In the genomic region with DNA sequence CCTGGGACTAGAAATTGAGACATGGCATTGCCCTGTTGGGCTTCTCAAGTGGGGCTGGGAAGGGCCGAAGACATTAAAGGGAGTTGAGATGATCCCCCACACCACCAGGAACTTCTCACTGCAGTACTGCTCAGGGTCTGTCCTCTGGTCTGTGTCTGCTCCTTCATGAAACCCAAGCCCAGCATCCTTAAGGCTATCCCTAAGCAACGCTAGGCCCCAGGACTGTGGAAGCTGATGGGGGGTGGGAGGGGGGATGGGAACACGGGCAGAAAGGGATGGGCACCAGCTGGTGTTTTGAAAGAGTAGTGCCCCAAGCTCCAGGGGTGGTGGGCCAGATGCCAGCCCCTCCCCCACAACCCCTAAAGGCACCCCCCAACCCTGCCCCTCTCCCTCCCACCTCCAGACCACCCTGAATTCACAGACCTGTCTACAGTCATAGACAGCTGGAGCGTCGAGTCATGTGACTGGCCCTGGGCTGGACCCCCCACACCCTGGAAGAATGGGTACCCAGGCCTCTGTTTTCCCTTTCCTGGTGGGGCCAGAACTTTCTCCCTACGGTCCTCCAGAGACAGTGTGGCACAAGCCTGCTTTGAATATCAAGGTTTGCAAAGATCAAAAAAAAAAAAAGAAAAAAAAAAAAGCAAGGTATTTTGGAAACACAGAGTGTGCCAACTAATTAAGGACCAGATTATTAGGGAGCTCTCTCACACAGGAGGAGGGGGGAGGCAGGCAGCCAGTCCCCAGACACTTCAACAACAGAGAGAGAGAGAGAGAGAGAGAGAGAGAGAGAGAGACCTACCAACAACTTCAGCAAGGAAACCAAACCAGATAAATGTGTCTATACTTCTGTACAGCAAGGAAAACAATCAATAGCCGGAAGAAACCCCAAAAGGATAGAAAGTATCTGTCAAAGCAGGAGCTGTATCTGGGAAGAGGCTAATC, we compare ENCODE assay signal across 13 mouse cellular contexts.
A peak's percentile ranks its signal among the peaks of the same experiment; 100 is the strongest.
DNase-seq lines count a peak whose midpoint lies in the region; ATAC-seq and TF ChIP-seq lines count a peak whose summit lies in the region.
"Had no signal": no experiment of that assay in that cellular context is flagged by ENCODE, and none has a peak within 500 bp of the region (broad histone marks: within the 10 kb centered on the region; RNA-seq: fewer than 3 reads in every experiment).

No protein-coding gene starts in this region.

- no peak overlapping the region for H3K4me2 ChIP-seq in neural tube, embryonic 12.5 days (replicated peaks)
- H3K4me2 ChIP-seq in forebrain, embryonic 12.5 days, result no peak overlapping the region
- no peak overlapping the region for H3K4me2 ChIP-seq in hindbrain, embryonic 15.5 days
- H3K4me2 ChIP-seq in midbrain, postnatal 0 days (ENCODE audit: low read depth, low read length, poor library complexity, severe bottlenecking), result no peak overlapping the region
- H3K4me2 ChIP-seq: embryonic facial prominence, embryonic 13.5 days had no signal

- H3K36me3 ChIP-seq in neural tube, embryonic 12.5 days, result no peaks in the 10 kb centered on the region
- H3K36me3 ChIP-seq in forebrain, embryonic 12.5 days (replicated peaks), result no peaks in the 10 kb centered on the region
- H3K36me3 ChIP-seq in hindbrain, embryonic 15.5 days, result no peaks in the 10 kb centered on the region
- no peaks in the 10 kb centered on the region for H3K36me3 ChIP-seq in midbrain, postnatal 0 days (ENCODE audit: insufficient read depth, low read length)
- H3K36me3 ChIP-seq: embryonic facial prominence, embryonic 13.5 days had no signal

- WGBS in neural tube, embryonic 12.5 days, result 57% methylated on average over 7 of the region's 7 CpGs
- WGBS in forebrain, embryonic 12.5 days, result 44% methylated on average over 7 of the region's 7 CpGs
- WGBS in hindbrain, embryonic 15.5 days, result 44% methylated on average over 7 of the region's 7 CpGs
- 48% methylated on average over 7 of the region's 7 CpGs for WGBS in midbrain, postnatal 0 days

- no peak overlapping the region for H3K27ac ChIP-seq in neural tube, embryonic 12.5 days
- peak overlapping the region; percentile 65; the same call in 1 of the 2 replicates for H3K27ac ChIP-seq in forebrain, embryonic 12.5 days
- no peak overlapping the region for H3K27ac ChIP-seq in hindbrain, embryonic 15.5 days (replicated peaks)
- H3K27ac ChIP-seq in midbrain, postnatal 0 days (ENCODE audit: low read depth, low read length), result no peak overlapping the region; the same call in 1 of the 2 replicates
- H3K27ac ChIP-seq: embryonic facial prominence, embryonic 13.5 days had no signal

- H3K27me3 ChIP-seq in neural tube, embryonic 12.5 days (replicated peaks), result no peaks in the 10 kb centered on the region
- no peaks in the 10 kb centered on the region for H3K27me3 ChIP-seq in forebrain, embryonic 12.5 days
- H3K27me3 ChIP-seq in hindbrain, embryonic 15.5 days, result no peaks in the 10 kb centered on the region
- no peaks in the 10 kb centered on the region for H3K27me3 ChIP-seq in midbrain, postnatal 0 days (ENCODE audit: insufficient read depth, low read length)
- H3K27me3 ChIP-seq: CH12.LX; embryonic facial prominence, embryonic 13.5 days had no signal

- no peak for DNase-seq in neural tube, embryonic 10.5 days (ENCODE audit: extremely low spot score, low spot score)
- peak; percentile 37 for DNase-seq in midbrain, postnatal 0 days (ENCODE audit: low spot score)
- DNase-seq in kidney, postnatal 10 days, result no peak
- DNase-seq: cerebellum, adult 9-11 months; heart, adult 18-20 months; kidney, adult 18-20 months; lung, postnatal 36 days had no signal

- peak; percentile 74 for ATAC-seq in neural tube, embryonic 12.5 days (ENCODE audit: low FRiP score, low read depth)
- peak; percentile 87; the same call in 1 of the 2 replicates for ATAC-seq in forebrain, embryonic 12.5 days (ENCODE audit: low FRiP score)
- ATAC-seq in hindbrain, embryonic 15.5 days (ENCODE audit: low FRiP score, low read depth), result 0 out of 2 replicates have a peak, but pooled peaks have one; percentile 30
- ATAC-seq in midbrain, postnatal 0 days (ENCODE audit: low FRiP score), result no peak; the same call in 1 of the 2 replicates
- no peak for ATAC-seq in inflammation-experienced regulatory T-cells, adult 6 months

- H3K4me3 ChIP-seq in neural tube, embryonic 12.5 days, result no peak overlapping the region
- H3K4me3 ChIP-seq in forebrain, embryonic 12.5 days (replicated peaks), result no peak overlapping the region
- no peak overlapping the region for H3K4me3 ChIP-seq in hindbrain, embryonic 15.5 days
- H3K4me3 ChIP-seq in midbrain, postnatal 0 days (ENCODE audit: low read depth, low read length), result no peak overlapping the region
- H3K4me3 ChIP-seq: embryonic facial prominence, embryonic 13.5 days had no signal

- H3K9ac ChIP-seq in neural tube, embryonic 12.5 days, result no peak overlapping the region
- no peak overlapping the region for H3K9ac ChIP-seq in forebrain, embryonic 12.5 days
- H3K9ac ChIP-seq in hindbrain, embryonic 15.5 days, result no peak overlapping the region
- no peak overlapping the region for H3K9ac ChIP-seq in midbrain, postnatal 0 days (replicated peaks; ENCODE audit: low read length, poor library complexity, severe bottlenecking)
- H3K9ac ChIP-seq: embryonic facial prominence, embryonic 13.5 days had no signal

- no peak for TF ChIP-seq CTCF in midbrain, postnatal 0 days (IDR thresholded peaks at IDR 0.05)

- peaks cover 18% of the 10 kb centered on the region for H3K4me1 ChIP-seq in neural tube, embryonic 12.5 days
- H3K4me1 ChIP-seq in forebrain, embryonic 12.5 days, result peaks cover 27% of the 10 kb centered on the region
- H3K4me1 ChIP-seq in hindbrain, embryonic 15.5 days (replicated peaks), result peaks cover 21% of the 10 kb centered on the region; the same call in 1 of the 2 replicates
- H3K4me1 ChIP-seq in midbrain, postnatal 0 days (ENCODE audit: insufficient read depth, low read length), result 0 out of 2 replicates have a peak, but pooled peaks cover 3% of the 10 kb centered on the region

- H3K9me3 ChIP-seq in neural tube, embryonic 12.5 days, result no peaks in the 10 kb centered on the region
- no peaks in the 10 kb centered on the region for H3K9me3 ChIP-seq in forebrain, embryonic 12.5 days
- H3K9me3 ChIP-seq in hindbrain, embryonic 15.5 days, result no peaks in the 10 kb centered on the region
- H3K9me3 ChIP-seq in midbrain, postnatal 0 days (ENCODE audit: low read length), result no peaks in the 10 kb centered on the region
- H3K9me3 ChIP-seq: embryonic facial prominence, embryonic 13.5 days had no signal

Comparison
In these comparisons a context has a peak if more than half of its experiments do, and no peak if none do; other contexts are left out.
1. ATAC-seq: peak in neural tube, embryonic 12.5 days (single experiment), forebrain, embryonic 12.5 days (single experiment) and hindbrain, embryonic 15.5 days (single experiment); none in midbrain, postnatal 0 days (single experiment) and inflammation-experienced regulatory T-cells, adult 6 months (single experiment).